Comparison of ENCODE assay signal across 50 mouse cellular contexts in the genomic region with DNA sequence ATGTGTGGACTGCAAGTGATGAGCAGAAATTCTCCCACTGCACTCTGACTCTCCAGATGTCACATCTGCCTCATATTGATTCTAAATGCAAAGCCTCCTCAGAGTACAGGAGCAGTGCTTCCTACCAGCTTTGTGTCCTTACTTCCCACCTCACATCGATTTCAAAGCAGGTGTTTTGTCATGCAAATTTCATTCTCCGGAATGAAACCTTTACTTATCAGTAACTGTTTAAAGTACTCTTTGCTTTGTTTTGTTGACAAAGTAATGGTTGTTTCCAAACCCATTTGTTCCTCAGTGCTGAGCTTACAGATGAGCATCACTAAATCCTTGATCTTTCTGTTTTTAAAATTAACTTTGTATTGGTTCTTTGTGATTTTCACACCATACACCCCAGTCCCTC. TPM values are rescaled to one million over a fixed set of nuclear protein-coding genes. Genes with fewer than 3 reads are reported as not detected.
"Had no signal": no experiment of that assay in that cellular context is flagged by ENCODE, and none has a peak within 500 bp of the region (broad histone marks: within the 10 kb centered on the region; RNA-seq: fewer than 3 reads in every experiment).

No protein-coding gene starts in this region.

- H3K9me3 ChIP-seq: heart, embryonic 13.5 days; heart, embryonic 15.5 days; hindbrain, embryonic 10.5 days; hindbrain, embryonic 12.5 days; hindbrain, embryonic 13.5 days; hindbrain, embryonic 15.5 days; intestine, embryonic 15.5 days; kidney, embryonic 15.5 days had no signal

- ATAC-seq: hindbrain, embryonic 16.5 days; hindbrain, postnatal 0 days; inflammation-experienced regulatory T-cells, adult 6 months; intestine, embryonic 15.5 days; intestine, embryonic 16.5 days; intestine, postnatal 0 days had no signal

- H3K4me3 ChIP-seq: heart, embryonic 13.5 days; heart, embryonic 15.5 days; hindbrain, embryonic 10.5 days; hindbrain, embryonic 12.5 days; hindbrain, embryonic 13.5 days; hindbrain, embryonic 15.5 days; intestine, embryonic 15.5 days; kidney, embryonic 15.5 days; layer of hippocampus, adult 2 months; left cerebral cortex, adult 2 months had no signal

- H3K9ac ChIP-seq: heart, embryonic 13.5 days; heart, embryonic 15.5 days; hindbrain, embryonic 12.5 days; hindbrain, embryonic 13.5 days; hindbrain, embryonic 14.5 days; hindbrain, embryonic 15.5 days; intestine, embryonic 15.5 days; kidney, embryonic 15.5 days had no signal

- DNase-seq: heart, postnatal 10 days; heart, postnatal 14 days; heart, postnatal 36 days; heart, postnatal 4 days; kidney, adult 11 months; kidney, adult 18-20 months; kidney, adult 2 months; kidney, adult 8-10 months; kidney, adult 9 months; kidney, postnatal 10 days; kidney, postnatal 14 days; kidney, postnatal 25 days; kidney, postnatal 36 days; kidney, postnatal 4 days; layer of hippocampus, adult 9-11 months; layer of hippocampus, postnatal 36 days had no signal

- H3K36me3 ChIP-seq: heart, embryonic 13.5 days; heart, embryonic 15.5 days; hindbrain, embryonic 10.5 days; hindbrain, embryonic 12.5 days; hindbrain, embryonic 13.5 days; hindbrain, embryonic 15.5 days; intestine, embryonic 15.5 days; kidney, embryonic 15.5 days had no signal

- H3K4me2 ChIP-seq: heart, embryonic 13.5 days; heart, embryonic 15.5 days; hindbrain, embryonic 12.5 days; hindbrain, embryonic 13.5 days; hindbrain, embryonic 14.5 days; hindbrain, embryonic 15.5 days; intestine, embryonic 15.5 days; kidney, embryonic 15.5 days had no signal

- H3K27me3 ChIP-seq: heart, embryonic 13.5 days; heart, embryonic 15.5 days; hindbrain, embryonic 12.5 days; hindbrain, embryonic 13.5 days; hindbrain, embryonic 15.5 days; intestine, embryonic 15.5 days; kidney, embryonic 15.5 days had no signal

- H3K4me1 ChIP-seq: heart, embryonic 13.5 days; heart, embryonic 15.5 days; hindbrain, embryonic 10.5 days; hindbrain, embryonic 12.5 days; hindbrain, embryonic 13.5 days; hindbrain, embryonic 15.5 days; intestine, embryonic 15.5 days; kidney, embryonic 15.5 days had no signal

- H3K27ac ChIP-seq: heart, embryonic 13.5 days; heart, embryonic 15.5 days; hindbrain, embryonic 10.5 days; hindbrain, embryonic 12.5 days; hindbrain, embryonic 13.5 days; hindbrain, embryonic 14.5 days; hindbrain, embryonic 15.5 days; hindbrain, postnatal 0 days; intestine, embryonic 15.5 days; kidney, embryonic 15.5 days; kidney, postnatal 0 days; layer of hippocampus, adult 2 months; left cerebral cortex, adult 2 months had no signal

RNA-seq across cellular contexts. Expression of gene Vmn2r19, which starts 24.4 kb away (rescaled TPM):
- total RNA-seq: heart, postnatal 10 days; heart, postnatal 14 days; heart, postnatal 25 days; heart, postnatal 36 days; heart, postnatal 4 days; hematopoietic stem cell, adult 5-6 weeks; hindbrain, postnatal 0 days; layer of hippocampus, adult 18-20 months; layer of hippocampus, adult 2 months; layer of hippocampus, adult 8-10 months; layer of hippocampus, postnatal 10 days; layer of hippocampus, postnatal 14 days; layer of hippocampus, postnatal 25 days; layer of hippocampus, postnatal 36 days; left cerebral cortex, adult 18-20 months; left cerebral cortex, adult 2 months; left cerebral cortex, adult 8-10 months had no signal
- polyA plus RNA-seq: heart, embryonic 13.5 days; heart, embryonic 14.5 days; heart, embryonic 15.5 days; heart, embryonic 16.5 days; heart, postnatal 0 days; hindbrain, embryonic 10.5 days; hindbrain, embryonic 11.5 days; hindbrain, embryonic 12.5 days; hindbrain, embryonic 13.5 days; hindbrain, embryonic 14.5 days; hindbrain, embryonic 15.5 days; hindbrain, embryonic 16.5 days; hindbrain, postnatal 0 days; inflammation-experienced regulatory T-cells, adult 6 months; intestine, embryonic 14.5 days; intestine, embryonic 15.5 days; intestine, embryonic 16.5 days; intestine, postnatal 0 days; kidney, adult 2 months; kidney, embryonic 14.5 days; kidney, embryonic 15.5 days; kidney, embryonic 16.5 days; kidney, postnatal 0 days; large intestine, adult 2 months had no signal

RNA-seq across cellular contexts. Expression of gene Clec4e, which starts 42.8 kb away (rescaled TPM):
- total RNA-seq: heart, postnatal 4 days; hindbrain, postnatal 0 days; layer of hippocampus, adult 18-20 months; layer of hippocampus, adult 2 months; layer of hippocampus, adult 8-10 months; layer of hippocampus, postnatal 10 days; layer of hippocampus, postnatal 14 days; layer of hippocampus, postnatal 25 days; layer of hippocampus, postnatal 36 days; left cerebral cortex, adult 18-20 months; left cerebral cortex, adult 2 months; left cerebral cortex, adult 8-10 months had no signal
- polyA plus RNA-seq: hindbrain, embryonic 10.5 days; hindbrain, embryonic 11.5 days; hindbrain, embryonic 12.5 days; hindbrain, embryonic 13.5 days; hindbrain, embryonic 14.5 days; hindbrain, embryonic 16.5 days; hindbrain, postnatal 0 days; inflammation-experienced regulatory T-cells, adult 6 months; intestine, embryonic 15.5 days; intestine, postnatal 0 days; kidney, embryonic 14.5 days; kidney, embryonic 15.5 days had no signal
